Mouse (Mus musculus) CH12.LX (cell line): ENCODE results near the gene Irf8.

Source experiments
- BHLHE40 ChIP-seq: IDR thresholded peaks from 2 replicates; pipeline ENCODE4 v1.6.1; 2011; ENCODE audit warnings: mild to moderate bottlenecking, low read depth, low read length, improper control_type of control experiment
- CTCF ChIP-seq, 2 experiments: IDR thresholded peaks in 1 of 2; conservative IDR thresholded peaks in 1 of 2; 2 replicates each; pipeline ENCODE4 v1.5.1; 2011 to 2012; ENCODE audit warnings: low read depth in 2 of 2, low read length in 2 of 2, improper control_type of control experiment in 1 of 2, inconsistent platforms in 1 of 2, mild to moderate bottlenecking in 1 of 2, moderate library complexity in 1 of 2
- HCFC1 ChIP-seq: IDR thresholded peaks from 2 replicates; pipeline ENCODE4 v1.6.1; 2012; ENCODE audit warnings: low read depth, mild to moderate bottlenecking, inconsistent platforms, low read length, improper control_type of control experiment
- JUN ChIP-seq: IDR thresholded peaks from 2 replicates; pipeline ENCODE4 v1.6.1; 2011; ENCODE audit warnings: low read depth, mild to moderate bottlenecking, low read length, improper control_type of control experiment, moderate library complexity; ENCODE audit not compliant: insufficient read depth
- MAZ ChIP-seq: IDR thresholded peaks from 2 replicates; pipeline ENCODE4 v1.6.1; 2012; ENCODE audit warnings: low read depth, mild to moderate bottlenecking, inconsistent platforms, low read length, improper control_type of control experiment, moderate library complexity
- MXI1 ChIP-seq: IDR thresholded peaks from 2 replicates; pipeline ENCODE4 v1.6.1; 2011; ENCODE audit warnings: mild to moderate bottlenecking, low read depth, low read length, improper control_type of control experiment
- POLR2A ChIP-seq: IDR thresholded peaks from 2 replicates; pipeline ENCODE4 v1.6.1; 2011; ENCODE audit warnings: low read depth, mild to moderate bottlenecking, improper control_type of control experiment, low read length
- POLR2AphosphoS2 ChIP-seq: IDR thresholded peaks from 2 replicates; pipeline ENCODE4 v1.6.1; 2011; ENCODE audit warnings: low read depth, low read length, improper control_type of control experiment
- TCF12 ChIP-seq: IDR thresholded peaks from 2 replicates; pipeline ENCODE4 v1.6.1; 2014; ENCODE audit warnings: low read depth, mild to moderate bottlenecking, inconsistent platforms, low read length, improper control_type of control experiment
- ZMIZ1 ChIP-seq: IDR thresholded peaks from 2 replicates; pipeline ENCODE4 v1.6.1; 2012; ENCODE audit warnings: low read depth, mild to moderate bottlenecking, inconsistent platforms, low read length, improper control_type of control experiment
- ZNF384 ChIP-seq: IDR thresholded peaks from 2 replicates; pipeline ENCODE4 v1.6.1; 2012; ENCODE audit warnings: low read depth, low read length, improper control_type of control experiment, inconsistent platforms

DNA sequence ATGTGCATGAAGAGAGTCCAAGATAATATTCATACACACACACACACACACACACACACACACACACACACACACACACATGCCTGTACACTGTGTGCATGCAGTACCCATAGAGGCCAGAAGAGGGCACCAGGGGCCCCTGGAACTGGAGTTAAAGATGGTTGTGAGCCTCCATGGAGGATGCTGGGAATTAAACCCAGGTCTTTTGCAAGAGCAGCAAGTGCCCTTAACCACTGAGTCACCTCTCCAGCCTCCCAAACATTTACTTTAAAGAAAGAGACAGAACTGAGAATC, 38.2 kb upstream of the Irf8 start:
- TF ChIP-seq POLR2A: no peak
- peak; percentile 31 to 43; a peak in 3 of 4 replicates for TF ChIP-seq CTCF (conservative IDR thresholded peaks at IDR 0.05 in 1 of 2, IDR thresholded peaks at IDR 0.05 in 1 of 2; ENCODE audit: low read depth in 2 of 2, low read length in 2 of 2)
- no peak for TF ChIP-seq TCF12
- no peak for TF ChIP-seq HCFC1
- TF ChIP-seq BHLHE40: no peak
- no peak for TF ChIP-seq POLR2AphosphoS2
- no peak for TF ChIP-seq ZMIZ1
- no peak for TF ChIP-seq MAZ
- no peak for TF ChIP-seq JUN
- TF ChIP-seq ZNF384: no peak
- TF ChIP-seq MXI1: no peak
